Mouse (Mus musculus): ENCODE data around the gene Zfp541. TPM values are rescaled to one million over a fixed set of nuclear protein-coding genes. Genes with fewer than 3 reads are reported as not detected.

The Zfp541 gene
- polyA plus RNA-seq, 1 experiment: not detected

GRCm38 (mm10) chr7:16099901-16100300 is 38.3 kb downstream of the Zfp541 start:
- TF ChIP-seq CTCF (IDR thresholded peaks at IDR 0.05; ENCODE audit: low read depth, low read length) (no peak), POLR2A (IDR thresholded peaks at IDR 0.05; ENCODE audit: insufficient read depth, low read length) (no peak), EP300 (IDR thresholded peaks at IDR 0.05; ENCODE audit: insufficient read depth, low read depth, low read length) (no peak)
- no peak overlapping the region for H3K9ac ChIP-seq (ENCODE audit: low read depth, poor library complexity, severe bottlenecking)
- no peaks in the 10 kb centered on the region for H3K9me3 ChIP-seq (replicated peaks; ENCODE audit: control insufficient read depth, insufficient read depth, low read length, poor library complexity, severe bottlenecking)
- H3K36me3 ChIP-seq (ENCODE audit: control insufficient read depth, insufficient read depth, low read length, poor library complexity, severe bottlenecking): peaks cover 4% of the 10 kb centered on the region; the same call in 1 of the 2 replicates
- H3K27me3 ChIP-seq (ENCODE audit: control insufficient read depth, insufficient read depth, low read length, poor library complexity, severe bottlenecking): no peaks in the 10 kb centered on the region
- no peak overlapping the region for H3K27ac ChIP-seq (ENCODE audit: insufficient read depth, low read length)
- H3K4me1 ChIP-seq (ENCODE audit: control insufficient read depth, insufficient read depth, low read length): peaks cover 2% of the 10 kb centered on the region
- no peak overlapping the region for H3K4me3 ChIP-seq (ENCODE audit: low read depth, low read length)

GRCm38 (mm10) chr7:16101081-16101480 is 39.5 kb downstream of the Zfp541 start:
- Histone ChIP-seq H3K9me3 (replicated peaks; ENCODE audit: control insufficient read depth, insufficient read depth, low read length, poor library complexity, severe bottlenecking) (no peaks in the 10 kb centered on the region), H3K27ac (ENCODE audit: insufficient read depth, low read length) (no peak overlapping the region), H3K9ac (ENCODE audit: low read depth, poor library complexity, severe bottlenecking) (no peak overlapping the region), H3K27me3 (ENCODE audit: control insufficient read depth, insufficient read depth, low read length, poor library complexity, severe bottlenecking) (no peaks in the 10 kb centered on the region), H3K4me3 (ENCODE audit: low read depth, low read length) (no peak overlapping the region), H3K36me3 (ENCODE audit: control insufficient read depth, insufficient read depth, low read length, poor library complexity, severe bottlenecking) (peaks cover 5% of the 10 kb centered on the region; the same call in 1 of the 2 replicates), H3K4me1 (ENCODE audit: control insufficient read depth, insufficient read depth, low read length) (peaks cover 2% of the 10 kb centered on the region)
- TF ChIP-seq CTCF (IDR thresholded peaks at IDR 0.05; ENCODE audit: low read depth, low read length) (no peak), EP300 (IDR thresholded peaks at IDR 0.05; ENCODE audit: insufficient read depth, low read depth, low read length) (no peak), POLR2A (IDR thresholded peaks at IDR 0.05; ENCODE audit: insufficient read depth, low read length) (no peak)

GRCm38 (mm10) chr7:16101726-16102475 is 40.3 kb downstream of the Zfp541 start:
- no peak overlapping the region for H3K9ac ChIP-seq (ENCODE audit: low read depth, poor library complexity, severe bottlenecking)
- H3K27me3 ChIP-seq (ENCODE audit: control insufficient read depth, insufficient read depth, low read length, poor library complexity, severe bottlenecking): no peaks in the 10 kb centered on the region
- peaks cover 5% of the 10 kb centered on the region; the same call in 1 of the 2 replicates for H3K36me3 ChIP-seq (ENCODE audit: control insufficient read depth, insufficient read depth, low read length, poor library complexity, severe bottlenecking)
- no peak overlapping the region for H3K27ac ChIP-seq (ENCODE audit: insufficient read depth, low read length)
- no peak overlapping the region for H3K4me3 ChIP-seq (ENCODE audit: low read depth, low read length)
- no peaks in the 10 kb centered on the region for H3K9me3 ChIP-seq (replicated peaks; ENCODE audit: control insufficient read depth, insufficient read depth, low read length, poor library complexity, severe bottlenecking)
- H3K4me1 ChIP-seq (ENCODE audit: control insufficient read depth, insufficient read depth, low read length): peaks cover 2% of the 10 kb centered on the region
- TF ChIP-seq CTCF (IDR thresholded peaks at IDR 0.05; ENCODE audit: low read depth, low read length) (no peak), POLR2A (IDR thresholded peaks at IDR 0.05; ENCODE audit: insufficient read depth, low read length) (no peak), EP300 (IDR thresholded peaks at IDR 0.05; ENCODE audit: insufficient read depth, low read depth, low read length) (no peak)

DNA sequence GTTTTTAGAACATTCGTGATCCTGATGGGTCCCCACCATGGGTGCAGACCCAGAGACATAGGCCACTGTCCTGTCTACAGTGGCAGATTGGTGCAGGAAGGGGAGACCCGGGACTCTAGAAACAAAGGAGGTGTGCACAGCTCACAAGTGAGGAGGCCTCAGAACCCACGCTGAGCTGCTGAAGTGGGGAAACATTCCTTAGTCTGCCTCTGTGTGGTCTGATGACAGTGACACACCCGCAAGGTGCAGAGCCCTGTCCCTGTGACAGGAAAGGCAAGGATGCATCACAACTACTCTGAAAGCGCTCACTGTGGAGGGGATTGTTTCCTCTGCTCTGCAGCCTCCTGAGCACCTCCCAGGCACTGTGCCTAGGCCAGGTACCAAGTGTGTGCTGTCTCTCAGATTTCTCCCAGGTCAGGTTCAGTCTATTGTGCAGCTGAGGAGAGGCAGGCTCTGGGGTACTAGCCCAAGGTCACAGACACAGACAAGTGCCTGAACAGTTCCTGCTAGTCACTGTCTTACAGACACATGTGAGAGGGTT is 41.1 kb downstream of the Zfp541 start:
- no peaks in the 10 kb centered on the region for H3K27me3 ChIP-seq (ENCODE audit: control insufficient read depth, insufficient read depth, low read length, poor library complexity, severe bottlenecking)
- no peak overlapping the region for H3K9ac ChIP-seq (ENCODE audit: low read depth, poor library complexity, severe bottlenecking)
- H3K36me3 ChIP-seq (ENCODE audit: control insufficient read depth, insufficient read depth, low read length, poor library complexity, severe bottlenecking): peaks cover 8% of the 10 kb centered on the region; the same call in 1 of the 2 replicates
- H3K9me3 ChIP-seq (replicated peaks; ENCODE audit: control insufficient read depth, insufficient read depth, low read length, poor library complexity, severe bottlenecking): no peaks in the 10 kb centered on the region
- no peak overlapping the region for H3K27ac ChIP-seq (ENCODE audit: insufficient read depth, low read length)
- H3K4me1 ChIP-seq (ENCODE audit: control insufficient read depth, insufficient read depth, low read length): peaks cover 2% of the 10 kb centered on the region
- no peak overlapping the region for H3K4me3 ChIP-seq (ENCODE audit: low read depth, low read length)
- no peak for TF ChIP-seq POLR2A (IDR thresholded peaks at IDR 0.05; ENCODE audit: insufficient read depth, low read length)
- TF ChIP-seq CTCF (IDR thresholded peaks at IDR 0.05; ENCODE audit: low read depth, low read length): no peak
- no peak for TF ChIP-seq EP300 (IDR thresholded peaks at IDR 0.05; ENCODE audit: insufficient read depth, low read depth, low read length)

DNA sequence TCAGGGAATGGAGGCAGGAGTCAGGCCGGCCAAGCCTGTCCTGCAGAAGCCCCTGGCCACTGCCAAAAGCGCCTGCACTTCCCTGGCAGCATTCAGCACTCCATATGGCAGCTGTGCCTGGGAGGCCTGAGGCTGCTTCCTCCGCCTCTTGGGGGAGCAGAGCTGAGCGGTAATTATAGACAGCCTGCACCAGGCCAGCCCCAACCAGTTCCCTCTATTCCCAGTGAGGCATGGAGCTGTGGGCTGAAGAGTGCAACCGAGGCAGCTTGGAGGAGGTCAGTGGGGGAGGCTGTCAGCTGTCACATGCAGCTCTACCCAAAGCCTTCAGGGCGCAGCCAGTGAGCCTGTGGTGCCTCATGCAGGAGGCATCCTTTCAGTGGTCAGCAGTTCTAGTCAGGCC is 42.1 kb downstream of the Zfp541 start:
- Histone ChIP-seq H3K27me3 (ENCODE audit: control insufficient read depth, insufficient read depth, low read length, poor library complexity, severe bottlenecking) (no peaks in the 10 kb centered on the region), H3K9me3 (replicated peaks; ENCODE audit: control insufficient read depth, insufficient read depth, low read length, poor library complexity, severe bottlenecking) (no peaks in the 10 kb centered on the region), H3K27ac (ENCODE audit: insufficient read depth, low read length) (no peak overlapping the region), H3K36me3 (ENCODE audit: control insufficient read depth, insufficient read depth, low read length, poor library complexity, severe bottlenecking) (peaks cover 12% of the 10 kb centered on the region; the same call in 1 of the 2 replicates), H3K4me1 (ENCODE audit: control insufficient read depth, insufficient read depth, low read length) (peaks cover 2% of the 10 kb centered on the region), H3K9ac (ENCODE audit: low read depth, poor library complexity, severe bottlenecking) (no peak overlapping the region), H3K4me3 (ENCODE audit: low read depth, low read length) (no peak overlapping the region)
- TF ChIP-seq EP300 (IDR thresholded peaks at IDR 0.05; ENCODE audit: insufficient read depth, low read depth, low read length) (no peak), CTCF (IDR thresholded peaks at IDR 0.05; ENCODE audit: low read depth, low read length) (no peak), POLR2A (IDR thresholded peaks at IDR 0.05; ENCODE audit: insufficient read depth, low read length) (no peak)

Measured in ES-Bruce4 (cell line).